Mouse (Mus musculus) heart, adult 2 months (tissue): Measurements from ENCODE around the gene Myrf.

Experiments used
- CTCF ChIP-seq: fragments of 200-600 bp; IDR thresholded peaks from 2 replicates; pipeline ENCODE4 v1.8.1; 2022; ENCODE audit warnings: antibody characterized with exemption, mild to moderate bottlenecking, moderate library complexity
- POLR2A ChIP-seq: fragments of 200-500 bp; IDR thresholded peaks from 2 replicates; pipeline ENCODE4 v1.6.1; 2011; ENCODE audit warnings: mild to moderate bottlenecking, low read depth, low read length, control low read depth; ENCODE audit not compliant: insufficient read depth

DNA sequence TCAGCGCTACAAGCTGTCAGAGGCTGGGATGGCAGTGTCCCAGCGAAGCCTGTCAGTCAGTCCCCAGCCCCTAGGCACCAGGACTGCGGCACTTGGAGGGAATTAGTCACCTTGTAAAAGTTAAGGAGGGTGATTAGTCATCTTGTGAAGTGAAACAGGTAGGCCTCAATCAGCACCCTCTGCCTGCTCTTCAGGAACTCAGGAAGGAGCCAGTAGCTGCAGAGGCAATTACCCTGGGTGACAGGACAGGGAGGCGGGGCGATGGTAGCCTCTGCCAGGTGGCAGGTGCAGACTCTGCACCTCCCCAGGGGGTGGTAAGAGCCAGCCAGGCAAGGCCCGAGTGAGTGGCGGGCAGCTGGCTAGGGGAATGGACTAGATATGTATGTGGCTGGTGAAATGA, 20.8 kb upstream of the Myrf start:
- TF ChIP-seq POLR2A, result no peak
- TF ChIP-seq CTCF, result no peak
